Mouse (Mus musculus) neural tube, embryonic 10.5 days (tissue): ENCODE data around the gene Vmn2r52.
"Not testable (repeated sequence)": the region's sequence is repeated elsewhere in the genome, so short reads cannot be mapped to it uniquely, and the experiment has no call there.

ENCODE experiments used
- DNase-seq: peaks from one replicate; pipeline ENCODE4 v3.0.0-alpha.2; 2017; ENCODE audit warnings: low spot score; ENCODE audit errors: extremely low spot score

Gene Vmn2r52

DNA sequence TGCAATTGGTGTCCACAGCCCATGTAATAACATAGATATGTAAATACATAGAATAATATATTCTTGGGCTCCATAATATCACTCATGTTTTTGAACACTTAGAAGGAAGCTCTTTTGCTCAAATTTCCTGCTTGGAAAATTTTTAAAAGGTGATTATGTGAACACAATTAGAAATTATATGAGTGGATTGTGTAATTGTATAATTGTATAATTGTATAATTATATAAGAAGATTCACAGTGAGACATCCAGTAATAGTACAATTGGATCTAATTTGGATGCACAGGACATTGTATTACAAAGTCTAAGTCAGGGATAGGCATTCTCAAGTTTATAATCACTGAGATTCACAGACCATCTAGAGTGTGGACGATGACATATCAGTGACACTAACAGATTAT lies at the start of gene Vmn2r52:
Vmn2r52 (minus strand) TSS at position 101 of the 400 bp plus-strand sequence.
- no peak for DNase-seq

DNA sequence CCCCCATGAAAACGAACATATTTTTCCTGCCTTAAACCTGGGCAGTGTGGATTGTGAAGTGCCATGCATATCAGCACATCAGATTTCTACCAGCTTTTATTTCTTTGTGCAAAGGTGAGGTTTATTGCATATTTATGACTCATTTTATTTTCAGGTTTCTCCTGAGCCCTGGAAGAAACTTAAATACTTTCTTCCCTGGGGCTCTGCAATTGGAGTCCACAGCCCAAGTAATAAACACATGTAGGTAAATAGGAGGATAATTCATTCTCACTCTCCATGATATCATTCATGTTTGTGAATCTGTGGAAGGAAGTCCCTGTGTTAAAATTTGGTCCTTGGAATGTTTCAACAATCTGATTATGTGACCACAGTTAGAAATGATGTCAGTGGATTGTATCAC lies 70.7 kb downstream of the Vmn2r52 start, which contains the start of gene Vmn2r51:
Vmn2r51 (minus strand) TSS at position 101 of the 400 bp plus-strand sequence.
- DNase-seq, result not testable (repeated sequence)
